Mouse (Mus musculus): ENCODE data around the gene Dennd2a. TPM values are rescaled to one million over a fixed set of nuclear protein-coding genes. Genes with fewer than 3 reads are reported as not detected.
"Not testable (repeated sequence)": the region's sequence is repeated elsewhere in the genome, so short reads cannot be mapped to it uniquely, and the experiment has no call there.

The Dennd2a gene
- polyA plus RNA-seq, 1 experiment from 2014 or later, result 15.6 TPM

DNA sequence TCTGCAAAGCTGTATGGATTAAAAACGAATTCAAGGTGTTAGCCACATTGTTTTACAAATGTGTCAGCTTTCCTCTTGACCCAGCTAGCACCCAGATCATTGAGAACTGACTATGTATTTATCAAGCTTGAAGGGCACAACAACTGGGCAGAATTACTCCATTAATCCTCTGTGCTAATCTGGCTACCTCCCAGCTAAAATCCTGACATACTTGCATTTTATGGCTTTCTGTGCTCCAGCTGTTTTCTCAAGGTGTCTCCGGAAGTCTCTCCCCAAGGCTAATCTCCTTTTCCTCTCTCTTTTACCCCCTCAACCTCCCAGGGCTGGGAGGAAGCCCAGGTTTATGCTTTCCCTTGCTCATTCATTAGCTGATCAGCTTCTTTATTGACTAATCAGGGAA is 103.1 kb downstream of the Dennd2a start:
- Histone ChIP-seq H3K9me3 (replicated peaks; ENCODE audit: control insufficient read depth, low read length, poor library complexity, severe bottlenecking) (no peaks in the 10 kb centered on the region), H3K27me3 (ENCODE audit: control insufficient read depth, insufficient read depth, low read depth, low read length) (no peaks in the 10 kb centered on the region), H3K4me3 (ENCODE audit: low read depth, low read length) (no peak overlapping the region), H3K27ac (ENCODE audit: low read length) (no peak overlapping the region), H3K9ac (ENCODE audit: low read depth, low read length) (no peak overlapping the region), H3K4me1 (ENCODE audit: control insufficient read depth, insufficient read depth, low read length) (no peaks in the 10 kb centered on the region), H3K36me3 (ENCODE audit: control insufficient read depth, insufficient read depth, low read length) (no peaks in the 10 kb centered on the region), H3K4me2 (ENCODE audit: low read length) (no peak overlapping the region)
- 41% methylated on average over 2 of the region's 2 CpGs for WGBS
- ATAC-seq, result no peak

DNA sequence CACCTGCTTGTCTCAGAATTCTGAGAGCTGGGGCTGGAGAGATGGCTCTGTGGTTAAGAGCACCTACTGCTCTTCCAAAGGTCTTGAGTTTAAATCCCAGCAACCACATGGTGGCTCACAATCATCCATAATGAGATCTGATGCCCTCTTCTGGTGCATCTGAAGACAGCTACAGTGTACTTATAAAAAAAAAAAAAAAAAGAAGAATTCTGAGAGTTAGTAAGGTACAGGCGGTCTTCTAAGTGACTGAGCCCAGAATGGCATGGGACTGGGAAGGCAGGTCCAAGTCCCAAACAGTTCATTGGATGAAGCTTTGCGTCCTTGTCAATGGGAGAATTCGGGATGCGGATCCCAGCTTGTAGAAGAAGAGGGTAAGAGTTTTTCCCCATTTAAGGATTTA is 104.1 kb downstream of the Dennd2a start:
- H3K27me3 ChIP-seq (ENCODE audit: control insufficient read depth, insufficient read depth, low read depth, low read length), result no peaks in the 10 kb centered on the region
- H3K4me3 ChIP-seq (ENCODE audit: low read depth, low read length), result no peak overlapping the region
- 94% methylated on average over 4 of the region's 4 CpGs for WGBS
- no peak for ATAC-seq
- H3K27ac ChIP-seq (ENCODE audit: low read length), result no peak overlapping the region
- H3K9me3 ChIP-seq (replicated peaks; ENCODE audit: control insufficient read depth, low read length, poor library complexity, severe bottlenecking), result no peaks in the 10 kb centered on the region
- H3K4me2 ChIP-seq (ENCODE audit: low read length), result no peak overlapping the region
- H3K4me1 ChIP-seq (ENCODE audit: control insufficient read depth, insufficient read depth, low read length), result no peaks in the 10 kb centered on the region
- no peaks in the 10 kb centered on the region for H3K36me3 ChIP-seq (ENCODE audit: control insufficient read depth, insufficient read depth, low read length)
- no peak overlapping the region for H3K9ac ChIP-seq (ENCODE audit: low read depth, low read length)

DNA sequence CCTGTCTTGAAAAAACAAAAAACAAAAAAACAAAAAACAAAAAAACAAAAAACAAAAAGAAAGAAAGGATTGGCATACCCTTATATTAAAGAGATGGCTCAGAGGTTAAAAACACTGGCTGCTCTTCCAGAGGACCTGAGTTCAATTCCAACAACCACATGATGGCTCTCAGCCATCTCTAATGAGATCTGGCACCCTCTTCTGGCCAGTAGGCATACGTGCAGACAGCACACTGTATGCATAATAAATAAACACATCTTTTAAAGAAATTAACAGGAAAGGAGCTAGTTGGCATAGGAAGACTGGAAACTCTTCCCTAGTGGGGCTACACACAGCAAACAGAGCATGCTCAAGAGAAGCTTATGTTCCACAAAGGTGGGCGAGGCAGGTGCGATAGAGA is 106.6 kb downstream of the Dennd2a start:
- Histone ChIP-seq H3K4me2 (ENCODE audit: low read length) (no peak overlapping the region), H3K36me3 (ENCODE audit: control insufficient read depth, insufficient read depth, low read length) (no peaks in the 10 kb centered on the region), H3K27ac (ENCODE audit: low read length) (no peak overlapping the region), H3K9ac (ENCODE audit: low read depth, low read length) (no peak overlapping the region), H3K9me3 (replicated peaks; ENCODE audit: control insufficient read depth, low read length, poor library complexity, severe bottlenecking) (no peaks in the 10 kb centered on the region), H3K4me1 (ENCODE audit: control insufficient read depth, insufficient read depth, low read length) (no peaks in the 10 kb centered on the region), H3K4me3 (ENCODE audit: low read depth, low read length) (no peak overlapping the region), H3K27me3 (ENCODE audit: control insufficient read depth, insufficient read depth, low read depth, low read length) (no peaks in the 10 kb centered on the region)
- 79% methylated on average over 3 of the region's 3 CpGs for WGBS
- no peak for ATAC-seq

DNA sequence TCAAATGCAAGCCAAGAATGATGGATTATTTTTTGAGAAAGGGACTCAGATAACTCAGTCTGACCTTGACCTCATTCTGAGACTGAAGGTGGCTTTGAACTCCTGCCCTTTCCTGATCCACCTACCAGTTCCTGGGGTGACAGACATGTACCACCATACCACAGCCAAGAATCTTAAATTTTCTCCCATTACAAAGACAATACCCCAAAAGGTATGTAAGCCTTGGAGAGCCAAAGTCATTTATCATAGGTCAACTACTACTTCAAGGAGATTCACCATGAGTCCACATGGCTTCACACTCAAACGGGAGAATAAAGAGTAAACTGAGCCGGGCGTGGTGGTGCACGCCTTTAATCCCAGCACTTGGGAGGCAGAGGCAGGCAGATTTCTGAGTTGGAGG is 107.1 kb downstream of the Dennd2a start:
- Histone ChIP-seq H3K4me2 (ENCODE audit: low read length) (no peak overlapping the region), H3K36me3 (ENCODE audit: control insufficient read depth, insufficient read depth, low read length) (no peaks in the 10 kb centered on the region), H3K9ac (ENCODE audit: low read depth, low read length) (no peak overlapping the region), H3K27ac (ENCODE audit: low read length) (no peak overlapping the region), H3K4me3 (ENCODE audit: low read depth, low read length) (no peak overlapping the region), H3K4me1 (ENCODE audit: control insufficient read depth, insufficient read depth, low read length) (no peaks in the 10 kb centered on the region), H3K27me3 (ENCODE audit: control insufficient read depth, insufficient read depth, low read depth, low read length) (no peaks in the 10 kb centered on the region), H3K9me3 (replicated peaks; ENCODE audit: control insufficient read depth, low read length, poor library complexity, severe bottlenecking) (no peaks in the 10 kb centered on the region)
- ATAC-seq, result no peak
- WGBS, result 93% methylated on average over 4 of the region's 4 CpGs

DNA sequence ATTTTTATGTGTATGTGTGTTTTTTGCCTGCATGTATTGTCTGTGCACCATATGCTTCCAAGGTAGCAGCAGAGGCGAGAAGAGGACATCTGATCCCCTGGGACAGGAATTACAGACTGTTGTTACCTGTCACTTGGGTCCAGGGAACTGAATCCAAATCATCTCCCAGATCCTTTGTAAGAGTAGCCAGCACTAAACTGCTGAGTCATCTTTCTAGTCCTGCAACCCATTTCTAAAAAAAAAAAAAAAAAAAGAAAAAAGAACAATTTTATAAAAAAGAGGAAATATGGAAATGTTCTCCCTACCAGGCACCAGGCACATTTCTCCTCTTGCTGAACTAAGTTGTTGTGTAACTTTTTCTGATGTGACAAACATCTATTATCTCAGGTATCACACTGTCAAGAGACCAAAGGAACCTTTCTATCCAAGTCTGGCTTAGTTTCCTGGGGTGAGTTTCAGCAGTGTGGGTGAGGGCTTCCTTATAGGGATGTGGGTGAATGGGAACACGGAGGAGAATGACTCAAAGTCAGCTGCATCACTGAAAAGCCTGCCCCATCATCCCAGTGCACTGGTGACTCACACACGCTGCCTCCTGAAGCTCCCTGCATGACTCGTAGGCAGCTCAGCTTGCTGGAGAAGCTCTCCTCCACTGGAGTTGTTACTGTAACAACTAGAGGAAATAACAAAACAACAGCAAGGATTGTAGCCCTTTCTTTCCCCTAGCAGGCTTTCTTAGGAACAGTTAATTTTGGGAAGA is 110.1 kb downstream of the Dennd2a start:
- Histone ChIP-seq H3K9me3 (replicated peaks; ENCODE audit: control insufficient read depth, low read length, poor library complexity, severe bottlenecking) (no peaks in the 10 kb centered on the region), H3K4me1 (ENCODE audit: control insufficient read depth, insufficient read depth, low read length) (no peaks in the 10 kb centered on the region), H3K27me3 (ENCODE audit: control insufficient read depth, insufficient read depth, low read depth, low read length) (no peaks in the 10 kb centered on the region), H3K4me2 (ENCODE audit: low read length) (no peak overlapping the region), H3K27ac (ENCODE audit: low read length) (no peak overlapping the region), H3K4me3 (ENCODE audit: low read depth, low read length) (no peak overlapping the region), H3K9ac (ENCODE audit: low read depth, low read length) (no peak overlapping the region), H3K36me3 (ENCODE audit: control insufficient read depth, insufficient read depth, low read length) (no peaks in the 10 kb centered on the region)
- WGBS, result 55% methylated on average over 4 of the region's 4 CpGs
- no peak for ATAC-seq

DNA sequence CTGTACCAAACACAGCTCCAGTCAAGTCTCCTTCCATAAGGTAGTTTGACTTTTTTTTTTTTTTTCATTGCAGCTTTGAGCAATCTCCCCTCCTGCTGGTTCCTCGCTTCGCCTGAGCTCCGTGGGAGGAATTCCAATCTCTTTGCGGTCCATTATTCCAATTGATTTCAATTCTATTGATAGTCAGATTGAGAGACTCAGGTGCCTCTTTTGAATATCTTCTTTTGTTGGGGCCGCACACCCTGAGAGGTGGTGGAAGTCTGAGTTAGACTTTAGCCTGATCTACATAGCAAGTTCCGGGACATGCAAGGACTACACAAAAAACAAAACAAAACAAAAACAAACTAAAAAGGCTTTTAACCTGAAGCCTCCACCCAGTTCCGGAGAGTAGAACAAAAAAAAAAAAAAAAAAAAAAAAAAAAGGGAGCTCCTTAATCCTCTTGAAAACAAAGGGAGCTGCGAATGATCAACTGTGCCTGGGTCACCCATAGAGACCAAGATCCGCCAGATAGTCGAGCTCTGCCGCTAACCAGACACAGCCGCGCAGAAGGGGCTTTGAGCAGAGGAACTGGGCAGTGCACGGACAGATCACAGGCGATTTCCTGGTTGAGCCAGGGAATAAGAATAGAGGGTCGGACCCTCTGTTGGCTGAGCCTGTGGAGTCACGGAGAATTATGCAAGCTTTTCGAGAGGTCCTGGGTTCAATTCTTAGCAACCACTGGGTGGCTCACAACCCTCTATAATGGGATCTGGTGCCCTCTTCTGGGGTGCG is 111.7 kb downstream of the Dennd2a start:
- ATAC-seq, result no peak
- H3K4me1 ChIP-seq (ENCODE audit: control insufficient read depth, insufficient read depth, low read length), result no peaks in the 10 kb centered on the region
- no peak overlapping the region for H3K9ac ChIP-seq (ENCODE audit: low read depth, low read length)
- WGBS, result 4% methylated on average over 19 of the region's 19 CpGs
- no peaks in the 10 kb centered on the region for H3K36me3 ChIP-seq (ENCODE audit: control insufficient read depth, insufficient read depth, low read length)
- H3K9me3 ChIP-seq (replicated peaks; ENCODE audit: control insufficient read depth, low read length, poor library complexity, severe bottlenecking), result no peaks in the 10 kb centered on the region
- H3K4me2 ChIP-seq (ENCODE audit: low read length), result peak overlapping the region; percentile 22; the same call in 1 of the 2 replicates
- H3K27me3 ChIP-seq (ENCODE audit: control insufficient read depth, insufficient read depth, low read depth, low read length), result no peaks in the 10 kb centered on the region
- no peak overlapping the region for H3K4me3 ChIP-seq (ENCODE audit: low read depth, low read length)
- no peak overlapping the region for H3K27ac ChIP-seq (ENCODE audit: low read length)

DNA sequence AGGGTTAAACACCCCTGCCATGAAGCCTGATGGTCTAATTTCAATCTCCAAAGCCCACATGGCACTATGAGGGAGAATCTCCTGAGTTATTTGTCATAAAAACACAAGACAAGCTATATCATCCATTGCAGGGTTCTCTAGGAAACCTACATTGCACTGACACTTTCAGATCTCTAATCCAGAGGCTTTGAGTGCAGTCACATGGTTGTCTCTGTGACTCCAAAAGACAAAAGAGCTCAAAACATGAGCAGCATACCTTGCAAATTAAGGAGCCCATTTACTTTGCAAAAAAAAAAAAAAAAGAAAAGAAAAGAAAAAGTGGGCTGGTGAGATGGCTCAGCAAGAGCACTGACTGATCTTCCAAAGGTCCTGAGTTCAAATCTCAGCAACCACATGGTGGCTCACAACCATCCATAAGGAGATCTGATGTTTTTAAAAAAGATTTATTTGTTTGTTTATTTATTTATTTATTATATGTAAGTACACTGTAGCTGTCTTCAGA is 114.8 kb downstream of the Dennd2a start:
- Histone ChIP-seq H3K36me3 (ENCODE audit: control insufficient read depth, insufficient read depth, low read length) (no peaks in the 10 kb centered on the region), H3K4me3 (ENCODE audit: low read depth, low read length) (no peak overlapping the region), H3K9ac (ENCODE audit: low read depth, low read length) (no peak overlapping the region), H3K4me2 (ENCODE audit: low read length) (no peak overlapping the region), H3K27me3 (ENCODE audit: control insufficient read depth, insufficient read depth, low read depth, low read length) (no peaks in the 10 kb centered on the region), H3K9me3 (replicated peaks; ENCODE audit: control insufficient read depth, low read length, poor library complexity, severe bottlenecking) (no peaks in the 10 kb centered on the region), H3K4me1 (ENCODE audit: control insufficient read depth, insufficient read depth, low read length) (no peaks in the 10 kb centered on the region), H3K27ac (ENCODE audit: low read length) (no peak overlapping the region)
- no peak for ATAC-seq

DNA sequence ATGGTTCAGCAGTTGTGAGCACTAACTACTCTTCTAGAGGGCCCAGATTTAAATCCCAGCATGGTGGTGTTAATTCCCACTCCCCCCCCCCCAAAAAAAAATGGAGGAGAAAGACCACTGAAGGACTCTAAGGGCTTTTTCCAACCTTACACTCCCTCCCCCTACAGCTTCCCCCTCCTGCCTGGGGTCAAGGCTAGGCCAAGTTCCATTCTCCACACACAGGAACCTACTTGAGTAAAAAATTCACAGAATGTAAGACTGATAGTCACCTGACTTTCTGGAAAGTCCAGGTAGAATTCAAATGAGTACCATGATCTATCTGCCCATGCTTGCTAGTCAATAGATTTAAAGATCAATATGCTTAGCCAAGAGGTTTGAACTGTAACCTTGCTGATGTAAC is 117.5 kb downstream of the Dennd2a start:
- Histone ChIP-seq H3K27me3 (ENCODE audit: control insufficient read depth, insufficient read depth, low read depth, low read length) (no peaks in the 10 kb centered on the region), H3K27ac (ENCODE audit: low read length) (no peak overlapping the region), H3K4me1 (ENCODE audit: control insufficient read depth, insufficient read depth, low read length) (no peaks in the 10 kb centered on the region), H3K9ac (ENCODE audit: low read depth, low read length) (no peak overlapping the region), H3K4me3 (ENCODE audit: low read depth, low read length) (no peak overlapping the region), H3K9me3 (replicated peaks; ENCODE audit: control insufficient read depth, low read length, poor library complexity, severe bottlenecking) (no peaks in the 10 kb centered on the region), H3K36me3 (ENCODE audit: control insufficient read depth, insufficient read depth, low read length) (no peaks in the 10 kb centered on the region), H3K4me2 (ENCODE audit: low read length) (no peak overlapping the region)
- no peak for ATAC-seq

DNA sequence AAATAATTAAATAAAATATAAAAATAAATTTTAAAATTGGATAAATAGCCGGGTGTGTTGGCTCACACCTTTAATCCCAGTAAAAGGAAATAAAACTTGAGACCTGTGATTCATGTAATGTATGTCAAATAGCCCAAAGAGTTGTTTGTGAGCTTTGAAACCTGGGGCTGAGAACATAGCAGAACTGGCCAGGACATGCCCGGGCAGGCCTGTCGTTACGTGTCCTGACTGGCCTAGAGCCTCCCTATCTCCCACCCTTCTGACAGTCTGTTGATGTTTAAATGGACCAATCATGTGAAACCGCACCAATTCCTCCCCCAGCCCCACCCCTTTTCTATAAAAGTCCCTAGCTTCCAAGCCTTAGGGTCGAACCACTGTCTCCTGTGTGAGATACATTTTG is 120.1 kb downstream of the Dennd2a start:
- 93% methylated on average over 6 of the region's 6 CpGs for WGBS
- not testable (repeated sequence) for ATAC-seq; H3K4me3 ChIP-seq (ENCODE audit: low read depth, low read length); H3K36me3 ChIP-seq (ENCODE audit: control insufficient read depth, insufficient read depth, low read length); H3K4me2 ChIP-seq (ENCODE audit: low read length); H3K27ac ChIP-seq (ENCODE audit: low read length); H3K9me3 ChIP-seq (replicated peaks; ENCODE audit: control insufficient read depth, low read length, poor library complexity, severe bottlenecking); H3K27me3 ChIP-seq (ENCODE audit: control insufficient read depth, insufficient read depth, low read depth, low read length); H3K9ac ChIP-seq (ENCODE audit: low read depth, low read length); H3K4me1 ChIP-seq (ENCODE audit: control insufficient read depth, insufficient read depth, low read length)

All from midbrain, embryonic 16.5 days (tissue).